Mouse (Mus musculus): ENCODE measurements around the gene Oxnad1. TPM values are rescaled to one million over a fixed set of nuclear protein-coding genes. Genes with fewer than 3 reads are reported as not detected.
A peak's percentile ranks its signal among the peaks of the same experiment; 100 is the strongest.
"Not testable (repeated sequence)": the region's sequence is repeated elsewhere in the genome, so short reads cannot be mapped to it uniquely, and the experiment has no call there.

Oxnad1 gene
- total RNA-seq, 2 experiments from 2014 or later = 43.4 to 51.9 TPM

- no peak for DNase-seq
- intact Hi-C loops (cut with DNase I) = no loop called here
These were observed 1.1 kb downstream of the Oxnad1 start for GRCm38 (mm10) chr14:32086226-32086625.

- DNase-seq; intact Hi-C loops (cut with DNase I): not testable (repeated sequence)
These were observed 2.5 kb downstream of the Oxnad1 start for GRCm38 (mm10) chr14:32087584-32088248.

- intact Hi-C loops (cut with DNase I) = no loop called here
- DNase-seq = peak; percentile 28 to 37
These were observed 6.0 kb downstream of the Oxnad1 start for GRCm38 (mm10) chr14:32091124-32091523.

- no peak for DNase-seq
- intact Hi-C loops (cut with DNase I) = no loop called here
These were observed 6.5 kb downstream of the Oxnad1 start for GRCm38 (mm10) chr14:32091704-32092103.

GRCm38 (mm10) chr14:32093018-32093417 is 7.8 kb downstream of the Oxnad1 start:
- DNase-seq = no peak
- intact Hi-C loops (cut with DNase I) = no loop called here

- peak in 1 of 2 experiments; percentile 53 for DNase-seq
- intact Hi-C loops (cut with DNase I) = no loop called here
These were observed 8.4 kb downstream of the Oxnad1 start for GRCm38 (mm10) chr14:32093500-32094117.

- no peak for DNase-seq
- intact Hi-C loops (cut with DNase I) = no loop called here
These were observed 10.5 kb downstream of the Oxnad1 start for GRCm38 (mm10) chr14:32095646-32096045.

GRCm38 (mm10) chr14:32096740-32097139 is 11.6 kb downstream of the Oxnad1 start:
- intact Hi-C loops (cut with DNase I) = no loop called here
- no peak for DNase-seq

- intact Hi-C loops (cut with DNase I) = no loop called here
- no peak for DNase-seq
These were observed 12.5 kb downstream of the Oxnad1 start for GRCm38 (mm10) chr14:32097691-32098090.

GRCm38 (mm10) chr14:32098951-32099350 is 13.8 kb downstream of the Oxnad1 start:
- intact Hi-C loops (cut with DNase I) = no loop called here
- DNase-seq = no peak

- intact Hi-C loops (cut with DNase I) = no loop called here
- no peak for DNase-seq
These were observed 18.4 kb downstream of the Oxnad1 start for GRCm38 (mm10) chr14:32103556-32103955.

- intact Hi-C loops (cut with DNase I) = no loop called here
- DNase-seq = no peak
These were observed 20.5 kb downstream of the Oxnad1 start for GRCm38 (mm10) chr14:32105663-32106062.

- DNase-seq = no peak
- intact Hi-C loops (cut with DNase I) = no loop called here
These were observed 21.7 kb downstream of the Oxnad1 start for GRCm38 (mm10) chr14:32106911-32107310.

GRCm38 (mm10) chr14:32112124-32112523 is 26.9 kb downstream of the Oxnad1 start:
- intact Hi-C loops (cut with DNase I); DNase-seq: not testable (repeated sequence)

- DNase-seq = no peak
- intact Hi-C loops (cut with DNase I) = loop anchor here (5.0 kb wide), 1 partner anchor 71 kb away; no protein-coding TSS in a partner anchor
These were observed 36.1 kb downstream of the Oxnad1 start for GRCm38 (mm10) chr14:32120940-32121919.

GRCm38 (mm10) chr14:32121920-32122315 is 36.7 kb downstream of the Oxnad1 start:
- intact Hi-C loops (cut with DNase I) = loop anchor here (5.0 kb wide), 1 partner anchor 70 kb away; no protein-coding TSS in a partner anchor

GRCm38 (mm10) chr14:32124261-32124660 is 39.1 kb downstream of the Oxnad1 start:
- DNase-seq = no peak
- intact Hi-C loops (cut with DNase I) = loop anchor here (5.0 kb wide), 1 partner anchor 68 kb away; no protein-coding TSS in a partner anchor

More at GRCm38 (mm10) chr14:32121920-32122315, 36.7 kb downstream of the Oxnad1 start:
- DNase-seq = peak in 1 of 2 experiments; percentile 32

GRCm38 (mm10) chr14:32125256-32125655 is 40.1 kb downstream of the Oxnad1 start:
- intact Hi-C loops (cut with DNase I) = not testable (repeated sequence)

GRCm38 (mm10) chr14:32128409-32128808 is 43.2 kb downstream of the Oxnad1 start:
- DNase-seq = no peak
- intact Hi-C loops (cut with DNase I) = no loop called here

More at GRCm38 (mm10) chr14:32125256-32125655, 40.1 kb downstream of the Oxnad1 start:
- not testable (repeated sequence) for DNase-seq

- DNase-seq = no peak
- intact Hi-C loops (cut with DNase I) = no loop called here
These were observed 46.7 kb downstream of the Oxnad1 start for GRCm38 (mm10) chr14:32131836-32132235.

- peak in 1 of 2 experiments; percentile 5 for DNase-seq
- intact Hi-C loops (cut with DNase I) = no loop called here
These were observed 49.1 kb downstream of the Oxnad1 start for GRCm38 (mm10) chr14:32134293-32134692.

All from heart, postnatal 14 days (tissue).